Mouse (Mus musculus) neural tube, embryonic 10.5 days (tissue): ENCODE data around the gene Ptgs1.

ENCODE experiments used
- DNase-seq: peaks from one replicate; pipeline ENCODE4 v3.0.0-alpha.2; 2017; ENCODE audit warnings: low spot score; ENCODE audit errors: extremely low spot score

Ptgs1 gene

GRCm38 (mm10) chr2:36214425-36214824 lies 15.8 kb upstream of the Ptgs1 start:
- no peak for DNase-seq

GRCm38 (mm10) chr2:36215203-36215739 lies 15.0 kb upstream of the Ptgs1 start:
- DNase-seq: no peak

GRCm38 (mm10) chr2:36216546-36216945 lies 13.7 kb upstream of the Ptgs1 start:
- DNase-seq: no peak

- no peak for DNase-seq
Observed at GRCm38 (mm10) chr2:36216953-36217573, 13.2 kb upstream of the Ptgs1 start.

GRCm38 (mm10) chr2:36217692-36218233 lies 12.5 kb upstream of the Ptgs1 start:
- DNase-seq: no peak

GRCm38 (mm10) chr2:36220106-36220505 lies 10.1 kb upstream of the Ptgs1 start:
- no peak for DNase-seq

- no peak for DNase-seq
Observed at GRCm38 (mm10) chr2:36220891-36221290, 9.3 kb upstream of the Ptgs1 start.

- DNase-seq: no peak
Observed at GRCm38 (mm10) chr2:36222168-36222848, 7.9 kb upstream of the Ptgs1 start.

GRCm38 (mm10) chr2:36223436-36223835 lies 6.8 kb upstream of the Ptgs1 start:
- no peak for DNase-seq

- no peak for DNase-seq
Observed at GRCm38 (mm10) chr2:36224153-36224552, 6.1 kb upstream of the Ptgs1 start.

GRCm38 (mm10) chr2:36224599-36224998 lies 5.6 kb upstream of the Ptgs1 start:
- DNase-seq: no peak

GRCm38 (mm10) chr2:36230967-36231366 lies 741 bp downstream of the Ptgs1 start:
- DNase-seq: no peak

GRCm38 (mm10) chr2:36234526-36235368 lies 4.5 kb downstream of the Ptgs1 start:
- no peak for DNase-seq

- no peak for DNase-seq
Observed at GRCm38 (mm10) chr2:36235917-36236316, 5.7 kb downstream of the Ptgs1 start.

- no peak for DNase-seq
Observed at GRCm38 (mm10) chr2:36236889-36237288, 6.7 kb downstream of the Ptgs1 start.

- no peak for DNase-seq
Observed at GRCm38 (mm10) chr2:36237557-36237956, 7.3 kb downstream of the Ptgs1 start.

GRCm38 (mm10) chr2:36238467-36238866 lies 8.2 kb downstream of the Ptgs1 start:
- DNase-seq: no peak

- DNase-seq: no peak
Observed at GRCm38 (mm10) chr2:36238951-36239350, 8.7 kb downstream of the Ptgs1 start.

- no peak for DNase-seq
Observed at GRCm38 (mm10) chr2:36242514-36242913, 12.3 kb downstream of the Ptgs1 start.

GRCm38 (mm10) chr2:36243296-36243891 lies 13.2 kb downstream of the Ptgs1 start:
- no peak for DNase-seq

GRCm38 (mm10) chr2:36243892-36244309 lies 13.7 kb downstream of the Ptgs1 start:
- DNase-seq: no peak
